Mouse (Mus musculus): ENCODE data around the gene Nudt22. TPM values are rescaled to one million over a fixed set of nuclear protein-coding genes. Genes with fewer than 3 reads are reported as not detected.
"Not testable (repeated sequence)": the region's sequence is repeated elsewhere in the genome, so short reads cannot be mapped to it uniquely, and the experiment has no call there.

The Nudt22 gene
- polyA plus RNA-seq, 1 experiment from 2014 or later, result 19.6 TPM

DNA sequence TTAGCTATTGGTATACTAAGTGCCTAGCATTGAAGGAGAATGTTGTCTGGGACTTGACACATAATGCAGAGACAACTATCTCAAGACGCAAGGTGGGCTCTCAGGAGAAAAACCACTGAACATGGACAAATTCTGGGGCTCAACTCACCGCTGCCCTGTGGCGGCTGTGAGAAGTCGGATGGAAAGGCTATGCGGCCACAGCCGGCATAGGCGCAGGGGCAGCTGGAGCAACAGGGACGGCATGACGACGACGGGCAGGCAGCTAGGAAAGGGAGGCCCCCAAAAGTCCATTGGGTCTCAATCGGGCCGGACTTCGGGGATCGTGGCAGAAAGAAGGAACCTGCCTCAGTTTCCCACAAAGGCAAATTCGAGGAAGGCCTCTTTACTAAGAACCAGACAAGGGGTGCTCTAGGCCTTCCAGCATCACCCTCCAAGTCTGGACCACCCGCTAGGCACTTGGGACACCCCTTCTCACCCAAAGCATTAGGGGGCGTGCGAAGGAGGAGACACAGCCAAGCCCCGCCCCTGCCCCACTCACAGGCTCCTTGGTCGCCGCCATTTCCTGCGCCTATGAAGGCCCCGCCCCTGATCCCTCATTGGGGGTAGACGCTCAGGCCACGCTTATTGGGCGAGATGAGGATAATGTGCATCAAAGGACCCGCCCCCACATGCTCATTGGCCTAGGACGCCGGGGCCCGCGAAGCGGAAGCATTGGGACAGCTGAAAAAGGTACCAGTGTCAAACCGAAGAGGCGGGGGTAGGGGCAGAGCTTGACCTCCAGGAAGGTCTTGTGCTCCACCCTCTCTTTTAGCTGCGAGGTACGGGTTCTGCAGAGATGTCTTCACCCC is 3.7 kb downstream of the Nudt22 start, which contains the start of gene Dnajc4:
Gene Dnajc4, minus strand, starts transcription at position 562 of the 848 bp plus-strand sequence.
- Histone ChIP-seq H3K4me2 (ENCODE audit: low read depth) (peak within 1 kb of the TSS; percentile 71), H3K27me3 (ENCODE audit: control insufficient read depth, insufficient read depth, low read length) (no peaks in the 10 kb centered on the region), H3K9ac (ENCODE audit: low read length) (peak within 1 kb of the TSS; percentile 57), H3K36me3 (ENCODE audit: control insufficient read depth, insufficient read depth, low read length) (no peaks in the 10 kb centered on the region), H3K4me3 (ENCODE audit: low read depth, low read length) (peak within 1 kb of the TSS; percentile 46), H3K9me3 (ENCODE audit: control insufficient read depth, low read length) (no peaks in the 10 kb centered on the region), H3K27ac (ENCODE audit: low read depth, low read length) (peak within 1 kb of the TSS; percentile 42; the same call in 1 of the 2 replicates), H3K4me1 (ENCODE audit: control insufficient read depth, insufficient read depth, low read length) (peaks cover 22% of the 10 kb centered on the region)
- DNase-seq (ENCODE audit: low spot score), result peak; percentile 97
- 3% methylated on average over 37 of the region's 37 CpGs for WGBS
- peak; percentile 94 for ATAC-seq (ENCODE audit: insufficient read depth, low FRiP score, low TSS enrichment)

GRCm38 (mm10) chr19:6991166-6991565 is 4.8 kb downstream of the Nudt22 start:
- H3K36me3 ChIP-seq (ENCODE audit: control insufficient read depth, insufficient read depth, low read length); H3K4me3 ChIP-seq (ENCODE audit: low read depth, low read length); ATAC-seq (ENCODE audit: insufficient read depth, low FRiP score, low TSS enrichment); H3K27ac ChIP-seq (ENCODE audit: low read depth, low read length); H3K4me2 ChIP-seq (ENCODE audit: low read depth); H3K9ac ChIP-seq (ENCODE audit: low read length); DNase-seq (ENCODE audit: low spot score); H3K9me3 ChIP-seq (ENCODE audit: control insufficient read depth, low read length); H3K27me3 ChIP-seq (ENCODE audit: control insufficient read depth, insufficient read depth, low read length): not testable (repeated sequence)
- peaks cover 18% of the 10 kb centered on the region for H3K4me1 ChIP-seq (ENCODE audit: control insufficient read depth, insufficient read depth, low read length)
- WGBS, result 92% methylated on average over 6 of the region's 6 CpGs

GRCm38 (mm10) chr19:6990712-6991111 is 5.2 kb downstream of the Nudt22 start:
- no peak overlapping the region for H3K4me2 ChIP-seq (ENCODE audit: low read depth)
- 81% methylated on average over 6 of the region's 6 CpGs for WGBS

DNA sequence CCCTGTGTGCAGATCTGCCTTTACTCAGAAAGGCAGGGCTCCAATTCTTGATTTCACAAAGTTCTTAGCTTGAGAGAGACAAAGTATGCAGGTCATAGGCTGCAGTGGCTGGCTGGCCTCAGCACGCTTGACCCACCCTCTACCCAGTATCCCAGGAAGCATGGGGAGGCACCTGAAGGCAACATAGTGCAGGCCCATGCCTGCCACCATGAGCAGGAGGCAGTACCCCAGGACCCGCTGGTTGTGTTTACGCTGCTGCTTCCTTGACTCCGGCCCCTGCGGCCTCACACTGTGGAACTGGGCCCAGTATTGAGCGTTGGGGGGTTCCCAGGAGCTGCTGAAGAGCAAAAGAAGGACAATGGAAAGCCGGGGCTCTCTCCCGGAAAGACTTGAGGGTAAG is 6.7 kb downstream of the Nudt22 start:
- H3K4me1 ChIP-seq (ENCODE audit: control insufficient read depth, insufficient read depth, low read length), result peaks cover 13% of the 10 kb centered on the region

More at GRCm38 (mm10) chr19:6990712-6991111, 5.2 kb downstream of the Nudt22 start:
- H3K27ac ChIP-seq (ENCODE audit: low read depth, low read length), result no peak overlapping the region
- DNase-seq (ENCODE audit: low spot score) (no peak), ATAC-seq (ENCODE audit: insufficient read depth, low FRiP score, low TSS enrichment) (no peak)
- peaks cover 20% of the 10 kb centered on the region for H3K4me1 ChIP-seq (ENCODE audit: control insufficient read depth, insufficient read depth, low read length)
- no peaks in the 10 kb centered on the region for H3K27me3 ChIP-seq (ENCODE audit: control insufficient read depth, insufficient read depth, low read length)
- H3K36me3 ChIP-seq (ENCODE audit: control insufficient read depth, insufficient read depth, low read length), result no peaks in the 10 kb centered on the region
- H3K9ac ChIP-seq (ENCODE audit: low read length), result no peak overlapping the region
- no peaks in the 10 kb centered on the region for H3K9me3 ChIP-seq (ENCODE audit: control insufficient read depth, low read length)
- H3K4me3 ChIP-seq (ENCODE audit: low read depth, low read length), result no peak overlapping the region

GRCm38 (mm10) chr19:6987904-6988285 is 8.0 kb downstream of the Nudt22 start:
- ATAC-seq (ENCODE audit: insufficient read depth, low FRiP score, low TSS enrichment) (no peak), DNase-seq (ENCODE audit: low spot score) (no peak)
- peak overlapping the region; percentile 91 for H3K4me3 ChIP-seq (ENCODE audit: low read depth, low read length)
- H3K4me2 ChIP-seq (ENCODE audit: low read depth), result peak overlapping the region; percentile 95
- no peaks in the 10 kb centered on the region for H3K27me3 ChIP-seq (ENCODE audit: control insufficient read depth, insufficient read depth, low read length)
- H3K36me3 ChIP-seq (ENCODE audit: control insufficient read depth, insufficient read depth, low read length), result peaks cover 3% of the 10 kb centered on the region; the same call in 1 of the 2 replicates
- peaks cover 11% of the 10 kb centered on the region for H3K4me1 ChIP-seq (ENCODE audit: control insufficient read depth, insufficient read depth, low read length)
- H3K27ac ChIP-seq (ENCODE audit: low read depth, low read length), result no peak overlapping the region
- under 1% methylated on average over 8 of the region's 8 CpGs for WGBS
- peak overlapping the region; percentile 86 for H3K9ac ChIP-seq (ENCODE audit: low read length)
- H3K9me3 ChIP-seq (ENCODE audit: control insufficient read depth, low read length), result no peaks in the 10 kb centered on the region

More for the DNA sequence above, 6.7 kb downstream of the Nudt22 start:
- ATAC-seq (ENCODE audit: insufficient read depth, low FRiP score, low TSS enrichment) (no peak), DNase-seq (ENCODE audit: low spot score) (no peak)
- Histone ChIP-seq H3K27ac (ENCODE audit: low read depth, low read length) (no peak overlapping the region), H3K4me3 (ENCODE audit: low read depth, low read length) (no peak overlapping the region), H3K36me3 (ENCODE audit: control insufficient read depth, insufficient read depth, low read length) (peaks cover 3% of the 10 kb centered on the region; the same call in 1 of the 2 replicates), H3K9ac (ENCODE audit: low read length) (no peak overlapping the region), H3K27me3 (ENCODE audit: control insufficient read depth, insufficient read depth, low read length) (no peaks in the 10 kb centered on the region), H3K9me3 (ENCODE audit: control insufficient read depth, low read length) (no peaks in the 10 kb centered on the region), H3K4me2 (ENCODE audit: low read depth) (no peak overlapping the region)
- 84% methylated on average over 8 of the region's 8 CpGs for WGBS

- Histone ChIP-seq H3K4me1 (ENCODE audit: control insufficient read depth, insufficient read depth, low read length) (peaks cover 9% of the 10 kb centered on the region), H3K27ac (ENCODE audit: low read depth, low read length) (peak within 1 kb of the TSS; percentile 73), H3K36me3 (ENCODE audit: control insufficient read depth, insufficient read depth, low read length) (peaks cover 3% of the 10 kb centered on the region; the same call in 1 of the 2 replicates), H3K9ac (ENCODE audit: low read length) (peak within 1 kb of the TSS; percentile 86), H3K4me2 (ENCODE audit: low read depth) (peak within 1 kb of the TSS; percentile 95), H3K27me3 (ENCODE audit: control insufficient read depth, insufficient read depth, low read length) (no peaks in the 10 kb centered on the region), H3K4me3 (ENCODE audit: low read depth, low read length) (peak within 1 kb of the TSS; percentile 91), H3K9me3 (ENCODE audit: control insufficient read depth, low read length) (no peaks in the 10 kb centered on the region)
- DNase-seq (ENCODE audit: low spot score) (peak; percentile 62), ATAC-seq (ENCODE audit: insufficient read depth, low FRiP score, low TSS enrichment) (peak; percentile 48)
- under 1% methylated on average over 57 of the region's 85 CpGs for WGBS
Measured at GRCm38 (mm10) chr19:6987061-6987903, 8.6 kb downstream of the Nudt22 start, which contains the start of gene Vegfb. TSS of gene Vegfb (minus strand) at chr19:6987651.

GRCm38 (mm10) chr19:6985951-6986708 is 9.8 kb downstream of the Nudt22 start:
- H3K36me3 ChIP-seq (ENCODE audit: control insufficient read depth, insufficient read depth, low read length), result peaks cover 3% of the 10 kb centered on the region; the same call in 1 of the 2 replicates
- H3K27me3 ChIP-seq (ENCODE audit: control insufficient read depth, insufficient read depth, low read length), result no peaks in the 10 kb centered on the region
- H3K4me1 ChIP-seq (ENCODE audit: control insufficient read depth, insufficient read depth, low read length), result peaks cover 7% of the 10 kb centered on the region
- ATAC-seq (ENCODE audit: insufficient read depth, low FRiP score, low TSS enrichment), result no peak
- H3K4me2 ChIP-seq (ENCODE audit: low read depth), result peak overlapping the region; percentile 95
- H3K9me3 ChIP-seq (ENCODE audit: control insufficient read depth, low read length), result no peaks in the 10 kb centered on the region
- no peak overlapping the region for H3K27ac ChIP-seq (ENCODE audit: low read depth, low read length)
- peak overlapping the region; percentile 91 for H3K4me3 ChIP-seq (ENCODE audit: low read depth, low read length)
- H3K9ac ChIP-seq (ENCODE audit: low read length), result no peak overlapping the region
- 83% methylated on average over 10 of the region's 10 CpGs for WGBS
- DNase-seq (ENCODE audit: low spot score), result no peak

DNA sequence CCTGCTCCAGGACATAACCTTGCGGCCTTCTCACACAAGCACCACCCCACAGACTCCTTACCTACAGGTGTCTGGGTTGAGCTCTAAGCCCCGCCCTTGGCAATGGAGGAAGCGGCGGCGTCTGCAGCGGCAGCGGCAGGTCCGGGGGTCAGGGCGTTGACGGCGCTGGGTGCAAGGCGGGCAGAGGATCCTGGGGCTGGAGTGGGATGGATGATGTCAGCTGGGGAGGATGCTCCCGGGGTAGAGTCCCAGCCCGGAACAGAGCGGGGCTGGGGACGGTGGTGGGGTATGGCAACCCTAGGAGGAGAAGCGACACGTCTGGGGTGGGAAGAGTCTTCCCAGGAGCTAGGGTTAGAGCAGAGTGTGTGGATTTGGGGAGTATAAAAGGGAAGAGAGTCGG is 10.6 kb downstream of the Nudt22 start:
- Histone ChIP-seq H3K4me2 (ENCODE audit: low read depth) (no peak overlapping the region), H3K9ac (ENCODE audit: low read length) (no peak overlapping the region), H3K4me3 (ENCODE audit: low read depth, low read length) (no peak overlapping the region), H3K27ac (ENCODE audit: low read depth, low read length) (no peak overlapping the region), H3K27me3 (ENCODE audit: control insufficient read depth, insufficient read depth, low read length) (no peaks in the 10 kb centered on the region), H3K9me3 (ENCODE audit: control insufficient read depth, low read length) (no peaks in the 10 kb centered on the region), H3K36me3 (ENCODE audit: control insufficient read depth, insufficient read depth, low read length) (peaks cover 3% of the 10 kb centered on the region; the same call in 1 of the 2 replicates), H3K4me1 (ENCODE audit: control insufficient read depth, insufficient read depth, low read length) (peaks cover 7% of the 10 kb centered on the region)
- ATAC-seq (ENCODE audit: insufficient read depth, low FRiP score, low TSS enrichment) (no peak), DNase-seq (ENCODE audit: low spot score) (no peak)
- WGBS, result 84% methylated on average over 19 of the region's 19 CpGs
